Mouse (Mus musculus): ENCODE results near the gene Prr11. TPM values are rescaled to one million over a fixed set of nuclear protein-coding genes. Genes with fewer than 3 reads are reported as not detected.
A peak's percentile ranks its signal among the peaks of the same experiment; 100 is the strongest.

Gene Prr11
- polyA plus RNA-seq (2015; fragmentation: Nextera tagmentation; extraction: Ambion mirVana) = 3.5 and 3.8 TPM in 2 replicates

DNA sequence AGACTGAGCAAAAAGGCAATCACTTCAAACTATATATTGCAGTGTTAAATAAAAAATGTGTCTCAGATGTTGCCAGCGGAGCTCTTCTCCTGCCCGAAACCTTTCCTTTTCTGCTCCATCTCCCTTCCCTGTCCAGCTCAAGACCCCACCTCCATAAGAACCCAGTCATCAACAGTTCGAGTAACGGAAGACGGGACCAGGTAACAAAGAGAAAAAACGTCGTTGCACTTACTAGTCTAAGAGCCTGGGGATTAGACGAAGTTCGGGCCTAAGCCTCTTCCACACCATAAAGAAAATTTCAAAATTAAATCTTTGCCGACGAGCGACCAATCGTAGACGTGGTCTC is at the start of gene Prr11:
Gene Prr11, minus strand, starts transcription at position 300 of the 346 bp plus-strand sequence.
- H3K9ac ChIP-seq (replicated peaks; ENCODE audit: low read depth, low read length) = peak within 1 kb of the TSS; percentile 94
- H3K4me2 ChIP-seq (ENCODE audit: low read length) = peak within 1 kb of the TSS; percentile 57
- H3K4me1 ChIP-seq (replicated peaks; ENCODE audit: control insufficient read depth, insufficient read depth, low read length) = peaks cover 22% of the 10 kb centered on the region
- no peaks in the 10 kb centered on the region for H3K9me3 ChIP-seq (ENCODE audit: control insufficient read depth, low read length)
- H3K27me3 ChIP-seq (replicated peaks; ENCODE audit: control insufficient read depth, insufficient read depth, low read length) = no peaks in the 10 kb centered on the region
- no peak for ATAC-seq
- H3K4me3 ChIP-seq (replicated peaks; ENCODE audit: low read length) = peak within 1 kb of the TSS; percentile 98
- H3K36me3 ChIP-seq (ENCODE audit: control insufficient read depth, insufficient read depth) = no peaks in the 10 kb centered on the region
- peak within 1 kb of the TSS; percentile 97 for H3K27ac ChIP-seq (ENCODE audit: low read length)
- under 1% methylated on average over 14 of the region's 14 CpGs for WGBS

DNA sequence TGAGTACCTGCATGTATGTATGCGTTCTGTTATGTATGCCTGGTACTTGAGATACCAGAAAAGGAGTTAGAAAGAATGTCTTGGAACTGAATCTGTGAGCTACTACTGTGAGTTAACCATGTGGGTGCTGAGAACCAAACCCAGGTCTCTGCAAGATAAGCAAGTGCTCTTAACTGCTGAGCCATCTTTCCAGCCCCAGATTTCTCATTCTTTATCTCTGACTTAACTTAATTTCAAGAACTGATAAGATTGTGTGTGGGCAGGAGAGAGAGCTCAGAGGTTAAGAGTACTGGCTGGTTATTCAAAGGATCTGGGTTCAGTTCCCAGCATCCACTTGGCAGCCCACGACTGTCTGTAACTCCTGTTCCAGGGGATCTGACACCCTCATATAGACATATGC is 49.5 kb upstream of the Prr11 start:
- Histone ChIP-seq H3K27ac (ENCODE audit: low read length) (no peak overlapping the region), H3K9me3 (ENCODE audit: control insufficient read depth, low read length) (no peaks in the 10 kb centered on the region), H3K4me3 (replicated peaks; ENCODE audit: low read length) (no peak overlapping the region), H3K36me3 (ENCODE audit: control insufficient read depth, insufficient read depth) (peaks cover 5% of the 10 kb centered on the region), H3K27me3 (replicated peaks; ENCODE audit: control insufficient read depth, insufficient read depth, low read length) (no peaks in the 10 kb centered on the region), H3K9ac (replicated peaks; ENCODE audit: low read depth, low read length) (no peak overlapping the region), H3K4me1 (replicated peaks; ENCODE audit: control insufficient read depth, insufficient read depth, low read length) (no peaks in the 10 kb centered on the region), H3K4me2 (ENCODE audit: low read length) (no peak overlapping the region)
- no peak for ATAC-seq
- WGBS = 93% methylated on average over 2 of the region's 2 CpGs

- Histone ChIP-seq H3K9ac (replicated peaks; ENCODE audit: low read depth, low read length) (no peak overlapping the region), H3K4me1 (replicated peaks; ENCODE audit: control insufficient read depth, insufficient read depth, low read length) (no peaks in the 10 kb centered on the region), H3K4me2 (ENCODE audit: low read length) (no peak overlapping the region), H3K36me3 (ENCODE audit: control insufficient read depth, insufficient read depth) (no peaks in the 10 kb centered on the region), H3K9me3 (ENCODE audit: control insufficient read depth, low read length) (no peaks in the 10 kb centered on the region), H3K4me3 (replicated peaks; ENCODE audit: low read length) (no peak overlapping the region), H3K27me3 (replicated peaks; ENCODE audit: control insufficient read depth, insufficient read depth, low read length) (no peaks in the 10 kb centered on the region), H3K27ac (ENCODE audit: low read length) (no peak overlapping the region)
- 90% methylated on average over 4 of the region's 4 CpGs for WGBS
- ATAC-seq = no peak
These were observed 27.7 kb upstream of the Prr11 start for GRCm38 (mm10) chr11:87136233-87136632.

DNA sequence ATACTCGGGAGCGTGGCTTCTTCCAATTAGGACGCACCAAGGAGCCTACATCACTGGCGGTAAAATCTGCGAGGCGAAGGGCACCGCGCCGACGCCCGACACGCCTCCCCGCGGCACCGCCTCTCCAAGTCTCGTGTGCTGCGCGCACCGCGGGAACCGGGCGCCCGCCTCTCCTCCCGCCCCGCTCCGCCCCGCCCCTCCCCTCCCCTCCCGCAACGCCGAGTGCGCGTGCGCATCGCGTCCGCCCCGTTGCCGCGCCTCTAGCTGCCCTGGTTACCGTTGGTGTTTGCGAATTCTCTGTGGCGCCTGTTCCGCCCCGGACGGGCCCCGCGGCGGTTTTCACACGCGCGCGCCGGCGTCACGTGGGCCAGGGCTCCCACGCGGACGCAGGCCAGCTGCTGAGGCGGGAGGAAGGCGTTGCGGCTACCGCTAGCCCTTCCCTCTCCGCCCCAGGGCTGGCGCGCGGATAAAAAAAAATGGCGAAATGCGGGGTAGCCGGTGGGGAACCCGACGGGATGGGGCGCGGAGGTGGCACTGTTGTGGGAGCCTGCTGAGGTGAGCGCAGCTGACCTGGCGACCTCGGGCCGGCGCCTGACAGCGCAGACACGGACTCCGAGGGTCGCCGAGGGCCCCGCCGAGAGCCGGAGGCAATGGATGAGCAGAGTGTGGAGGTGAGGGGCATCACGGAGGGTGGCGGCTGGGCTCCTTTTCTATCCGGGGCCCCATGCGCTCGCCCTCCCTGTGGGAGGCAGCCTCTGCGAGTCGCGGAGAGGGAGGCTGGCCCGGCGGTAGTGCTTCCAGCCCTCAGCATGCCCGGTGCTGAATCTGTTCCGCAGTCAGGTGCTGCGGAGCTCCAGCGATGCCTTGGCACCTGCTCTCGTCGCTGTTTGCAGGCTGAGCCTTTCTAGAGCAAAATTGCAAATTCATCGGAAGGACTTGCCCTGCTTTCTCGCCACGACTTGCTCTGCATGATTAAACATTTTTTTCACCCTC is 18.6 kb upstream of the Prr11 start, which contains the start of gene Trim37:
Gene Trim37, plus strand, starts transcription at position 254 of the 993 bp plus-strand sequence.
- peak within 1 kb of the TSS; percentile 92 for H3K9ac ChIP-seq (replicated peaks; ENCODE audit: low read depth, low read length)
- peak; percentile 96 for ATAC-seq
- H3K4me2 ChIP-seq (ENCODE audit: low read length) = peak within 1 kb of the TSS; percentile 80
- peaks cover 11% of the 10 kb centered on the region for H3K36me3 ChIP-seq (ENCODE audit: control insufficient read depth, insufficient read depth)
- peak within 1 kb of the TSS; percentile 96 for H3K4me3 ChIP-seq (replicated peaks; ENCODE audit: low read length)
- peaks cover 20% of the 10 kb centered on the region for H3K4me1 ChIP-seq (replicated peaks; ENCODE audit: control insufficient read depth, insufficient read depth, low read length)
- no peaks in the 10 kb centered on the region for H3K27me3 ChIP-seq (replicated peaks; ENCODE audit: control insufficient read depth, insufficient read depth, low read length)
- H3K27ac ChIP-seq (ENCODE audit: low read length) = peak within 1 kb of the TSS; percentile 94
- H3K9me3 ChIP-seq (ENCODE audit: control insufficient read depth, low read length) = no peaks in the 10 kb centered on the region
- under 1% methylated on average over 92 of the region's 105 CpGs for WGBS

DNA sequence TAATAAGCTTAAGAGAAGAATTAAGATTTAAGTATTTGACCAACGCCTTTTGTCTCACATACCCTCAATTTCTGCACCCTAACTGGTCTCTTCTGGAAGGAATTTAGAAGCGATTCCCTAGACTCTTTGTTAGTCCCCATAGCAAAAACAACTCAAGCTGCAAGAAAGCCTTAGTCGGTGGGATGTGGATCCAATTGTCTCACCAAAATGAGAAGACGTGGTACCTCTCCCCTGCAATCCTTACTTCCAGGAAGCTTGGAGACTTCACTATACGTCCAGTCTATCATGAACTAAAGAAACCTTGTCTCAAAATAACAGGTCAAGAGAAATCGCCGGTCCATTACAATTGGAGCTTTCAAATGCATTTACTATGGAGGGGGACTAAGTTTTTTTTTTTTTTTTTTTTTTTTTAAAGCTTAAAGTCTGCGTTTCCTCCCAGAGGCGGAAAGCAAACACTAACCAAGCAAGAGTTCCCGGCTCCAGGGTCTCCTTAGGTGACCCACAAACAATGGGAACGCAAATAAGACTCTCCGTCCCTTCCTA is 17.8 kb upstream of the Prr11 start:
- Histone ChIP-seq H3K9me3 (ENCODE audit: control insufficient read depth, low read length) (no peaks in the 10 kb centered on the region), H3K36me3 (ENCODE audit: control insufficient read depth, insufficient read depth) (peaks cover 12% of the 10 kb centered on the region), H3K27ac (ENCODE audit: low read length) (peak overlapping the region; percentile 94), H3K27me3 (replicated peaks; ENCODE audit: control insufficient read depth, insufficient read depth, low read length) (no peaks in the 10 kb centered on the region), H3K9ac (replicated peaks; ENCODE audit: low read depth, low read length) (peak overlapping the region; percentile 61), H3K4me1 (replicated peaks; ENCODE audit: control insufficient read depth, insufficient read depth, low read length) (peaks cover 20% of the 10 kb centered on the region), H3K4me2 (ENCODE audit: low read length) (peak overlapping the region; percentile 72), H3K4me3 (replicated peaks; ENCODE audit: low read length) (peak overlapping the region; percentile 96)
- WGBS = 2% methylated on average over 12 of the region's 12 CpGs
- ATAC-seq = no peak

DNA sequence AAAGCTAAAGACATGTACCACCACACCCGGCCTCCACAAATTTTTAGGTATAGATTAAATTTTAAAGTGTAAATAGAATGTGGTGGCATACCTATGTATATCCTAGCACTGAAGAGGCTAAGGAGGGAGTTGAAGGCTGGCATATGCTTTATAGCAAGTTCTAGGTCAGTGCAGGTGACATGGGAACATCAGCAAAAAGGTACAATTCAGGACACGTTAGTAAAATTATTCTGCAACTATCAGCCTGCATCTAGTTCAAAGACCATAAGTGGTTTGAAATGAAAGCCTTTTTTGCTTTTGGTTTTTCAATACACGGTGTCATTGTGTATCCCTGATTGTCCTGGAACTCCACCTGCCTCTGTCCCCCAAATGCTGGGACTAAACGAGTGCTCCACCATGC is 17.1 kb upstream of the Prr11 start:
- Histone ChIP-seq H3K9me3 (ENCODE audit: control insufficient read depth, low read length) (no peaks in the 10 kb centered on the region), H3K36me3 (ENCODE audit: control insufficient read depth, insufficient read depth) (peaks cover 17% of the 10 kb centered on the region), H3K4me3 (replicated peaks; ENCODE audit: low read length) (0 out of 2 replicates have a peak overlapping the region, but pooled peaks have one; percentile 3), H3K4me1 (replicated peaks; ENCODE audit: control insufficient read depth, insufficient read depth, low read length) (peaks cover 20% of the 10 kb centered on the region), H3K4me2 (ENCODE audit: low read length) (peak overlapping the region; percentile 72), H3K27me3 (replicated peaks; ENCODE audit: control insufficient read depth, insufficient read depth, low read length) (no peaks in the 10 kb centered on the region), H3K9ac (replicated peaks; ENCODE audit: low read depth, low read length) (no peak overlapping the region; the same call in 1 of the 2 replicates), H3K27ac (ENCODE audit: low read length) (peak overlapping the region; percentile 56; the same call in 1 of the 2 replicates)
- no peak for ATAC-seq
- 43% methylated on average over 4 of the region's 4 CpGs for WGBS

- WGBS = 74% methylated on average over 8 of the region's 8 CpGs
- H3K4me1 ChIP-seq (replicated peaks; ENCODE audit: control insufficient read depth, insufficient read depth, low read length) = peaks cover 8% of the 10 kb centered on the region
- no peaks in the 10 kb centered on the region for H3K9me3 ChIP-seq (ENCODE audit: control insufficient read depth, low read length)
- peaks cover 29% of the 10 kb centered on the region for H3K36me3 ChIP-seq (ENCODE audit: control insufficient read depth, insufficient read depth)
- no peak overlapping the region for H3K4me3 ChIP-seq (replicated peaks; ENCODE audit: low read length)
- H3K27me3 ChIP-seq (replicated peaks; ENCODE audit: control insufficient read depth, insufficient read depth, low read length) = no peaks in the 10 kb centered on the region
- ATAC-seq = no peak
- H3K4me2 ChIP-seq (ENCODE audit: low read length) = no peak overlapping the region
- no peak overlapping the region for H3K9ac ChIP-seq (replicated peaks; ENCODE audit: low read depth, low read length)
- no peak overlapping the region for H3K27ac ChIP-seq (ENCODE audit: low read length)
These were observed 13.4 kb upstream of the Prr11 start for GRCm38 (mm10) chr11:87121864-87122263.

DNA sequence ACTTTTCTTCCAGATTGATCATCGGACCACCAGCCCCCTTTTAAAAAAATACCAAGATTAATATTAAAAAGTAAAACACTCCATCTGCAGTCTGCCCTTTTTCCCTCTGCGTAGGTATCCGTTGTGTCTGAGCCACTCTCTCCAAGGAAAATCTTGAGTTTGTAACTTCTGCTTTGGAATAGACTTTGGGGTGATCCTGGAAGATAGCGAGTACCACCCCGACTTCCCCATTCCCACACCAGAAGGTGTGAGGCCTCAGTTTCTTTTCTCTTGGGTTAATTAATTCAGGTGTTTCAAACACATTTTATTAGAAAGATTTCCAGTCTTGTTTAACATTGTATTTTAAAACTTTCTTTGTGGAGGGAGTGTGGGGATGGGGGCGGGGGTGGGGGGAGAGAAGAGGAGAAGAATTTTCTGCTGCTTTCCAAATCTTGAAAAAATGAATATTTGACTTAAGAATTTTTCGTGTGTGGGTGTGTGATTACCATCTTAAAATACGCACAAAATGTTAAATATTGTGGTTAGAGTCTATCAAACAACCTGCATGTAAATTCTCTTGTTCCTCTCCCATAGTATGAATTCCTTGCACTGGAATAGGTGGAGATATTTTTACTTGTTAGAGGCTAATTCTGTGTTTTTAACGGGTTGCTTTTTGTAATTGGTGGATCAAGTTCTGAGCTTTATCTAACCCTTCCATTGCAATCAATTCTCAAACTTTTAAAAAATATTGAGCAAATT is 1.8 kb upstream of the Prr11 start:
- H3K4me2 ChIP-seq (ENCODE audit: low read length) = peak overlapping the region; percentile 57

More for the DNA sequence above, 1.8 kb upstream of the Prr11 start:
- WGBS = 2% methylated on average over 9 of the region's 9 CpGs
- Histone ChIP-seq H3K36me3 (ENCODE audit: control insufficient read depth, insufficient read depth) (no peaks in the 10 kb centered on the region), H3K27ac (ENCODE audit: low read length) (peak overlapping the region; percentile 97), H3K4me3 (replicated peaks; ENCODE audit: low read length) (peak overlapping the region; percentile 98), H3K4me1 (replicated peaks; ENCODE audit: control insufficient read depth, insufficient read depth, low read length) (peaks cover 22% of the 10 kb centered on the region), H3K9ac (replicated peaks; ENCODE audit: low read depth, low read length) (peak overlapping the region; percentile 94), H3K9me3 (ENCODE audit: control insufficient read depth, low read length) (no peaks in the 10 kb centered on the region), H3K27me3 (replicated peaks; ENCODE audit: control insufficient read depth, insufficient read depth, low read length) (no peaks in the 10 kb centered on the region)
- ATAC-seq = no peak

Measured in forebrain, embryonic 16.5 days (tissue).